Mouse (Mus musculus): ENCODE data around the gene Pnpla7. TPM values are rescaled to one million over a fixed set of nuclear protein-coding genes. Genes with fewer than 3 reads are reported as not detected.
A peak's percentile ranks its signal among the peaks of the same experiment; 100 is the strongest.

Pnpla7 gene
- polyA plus RNA-seq, 1 experiment from 2014 or later = 16.7 TPM

- Histone ChIP-seq H3K4me3 (ENCODE audit: low read depth, low read length) (no peak overlapping the region), H3K9me3 (ENCODE audit: control insufficient read depth) (no peaks in the 10 kb centered on the region), H3K27ac (ENCODE audit: low read depth, low read length) (no peak overlapping the region), H3K4me2 (replicated peaks; ENCODE audit: low read depth) (no peak overlapping the region), H3K36me3 (ENCODE audit: control insufficient read depth, insufficient read depth) (peaks cover 30% of the 10 kb centered on the region; the same call in 1 of the 2 replicates), H3K9ac (ENCODE audit: low read depth, low read length) (no peak overlapping the region), H3K4me1 (replicated peaks; ENCODE audit: control insufficient read depth, insufficient read depth, low read length) (no peaks in the 10 kb centered on the region), H3K27me3 (replicated peaks; ENCODE audit: control insufficient read depth, insufficient read depth, low read length) (no peaks in the 10 kb centered on the region)
- no peak for ATAC-seq
- WGBS = 92% methylated on average over 5 of the region's 5 CpGs
- TF ChIP-seq CTCF (IDR thresholded peaks at IDR 0.05; ENCODE audit: low read depth) = no peak
Observed at GRCm38 (mm10) chr2:25063523-25063922, 87.7 kb downstream of the Pnpla7 start.

GRCm38 (mm10) chr2:25064285-25064684, 88.5 kb downstream of the Pnpla7 start:
- no peak overlapping the region for H3K4me2 ChIP-seq (replicated peaks; ENCODE audit: low read depth)
- H3K27me3 ChIP-seq (replicated peaks; ENCODE audit: control insufficient read depth, insufficient read depth, low read length) = no peaks in the 10 kb centered on the region
- peaks cover 30% of the 10 kb centered on the region; the same call in 1 of the 2 replicates for H3K36me3 ChIP-seq (ENCODE audit: control insufficient read depth, insufficient read depth)
- H3K9me3 ChIP-seq (ENCODE audit: control insufficient read depth) = no peaks in the 10 kb centered on the region
- 88% methylated on average over 1 of the region's 1 CpGs for WGBS
- no peak for TF ChIP-seq CTCF (IDR thresholded peaks at IDR 0.05; ENCODE audit: low read depth)
- H3K4me1 ChIP-seq (replicated peaks; ENCODE audit: control insufficient read depth, insufficient read depth, low read length) = no peaks in the 10 kb centered on the region
- H3K4me3 ChIP-seq (ENCODE audit: low read depth, low read length) = no peak overlapping the region
- H3K9ac ChIP-seq (ENCODE audit: low read depth, low read length) = no peak overlapping the region
- H3K27ac ChIP-seq (ENCODE audit: low read depth, low read length) = no peak overlapping the region
- no peak for ATAC-seq

GRCm38 (mm10) chr2:25065537-25065936, 89.7 kb downstream of the Pnpla7 start:
- H3K4me2 ChIP-seq (replicated peaks; ENCODE audit: low read depth) = no peak overlapping the region
- H3K9me3 ChIP-seq (ENCODE audit: control insufficient read depth) = no peaks in the 10 kb centered on the region
- H3K27me3 ChIP-seq (replicated peaks; ENCODE audit: control insufficient read depth, insufficient read depth, low read length) = no peaks in the 10 kb centered on the region
- H3K36me3 ChIP-seq (ENCODE audit: control insufficient read depth, insufficient read depth) = peaks cover 19% of the 10 kb centered on the region; the same call in 1 of the 2 replicates
- H3K4me3 ChIP-seq (ENCODE audit: low read depth, low read length) = no peak overlapping the region
- H3K4me1 ChIP-seq (replicated peaks; ENCODE audit: control insufficient read depth, insufficient read depth, low read length) = no peaks in the 10 kb centered on the region
- no peak overlapping the region for H3K27ac ChIP-seq (ENCODE audit: low read depth, low read length)
- no peak overlapping the region for H3K9ac ChIP-seq (ENCODE audit: low read depth, low read length)
- TF ChIP-seq CTCF (IDR thresholded peaks at IDR 0.05; ENCODE audit: low read depth) = no peak
- no peak for ATAC-seq

GRCm38 (mm10) chr2:25066552-25066951, 90.7 kb downstream of the Pnpla7 start:
- ATAC-seq = no peak
- Histone ChIP-seq H3K27me3 (replicated peaks; ENCODE audit: control insufficient read depth, insufficient read depth, low read length) (no peaks in the 10 kb centered on the region), H3K36me3 (ENCODE audit: control insufficient read depth, insufficient read depth) (peaks cover 10% of the 10 kb centered on the region; the same call in 1 of the 2 replicates), H3K4me2 (replicated peaks; ENCODE audit: low read depth) (no peak overlapping the region), H3K4me3 (ENCODE audit: low read depth, low read length) (no peak overlapping the region), H3K9ac (ENCODE audit: low read depth, low read length) (no peak overlapping the region), H3K27ac (ENCODE audit: low read depth, low read length) (no peak overlapping the region), H3K4me1 (replicated peaks; ENCODE audit: control insufficient read depth, insufficient read depth, low read length) (no peaks in the 10 kb centered on the region), H3K9me3 (ENCODE audit: control insufficient read depth) (no peaks in the 10 kb centered on the region)
- TF ChIP-seq CTCF (IDR thresholded peaks at IDR 0.05; ENCODE audit: low read depth) = no peak
- 83% methylated on average over 4 of the region's 4 CpGs for WGBS

- Histone ChIP-seq H3K27ac (ENCODE audit: low read depth, low read length) (no peak overlapping the region), H3K4me2 (replicated peaks; ENCODE audit: low read depth) (no peak overlapping the region), H3K9ac (ENCODE audit: low read depth, low read length) (no peak overlapping the region), H3K27me3 (replicated peaks; ENCODE audit: control insufficient read depth, insufficient read depth, low read length) (no peaks in the 10 kb centered on the region), H3K36me3 (ENCODE audit: control insufficient read depth, insufficient read depth) (no peaks in the 10 kb centered on the region; the same call in 1 of the 2 replicates), H3K4me1 (replicated peaks; ENCODE audit: control insufficient read depth, insufficient read depth, low read length) (no peaks in the 10 kb centered on the region), H3K9me3 (ENCODE audit: control insufficient read depth) (no peaks in the 10 kb centered on the region), H3K4me3 (ENCODE audit: low read depth, low read length) (no peak overlapping the region)
- WGBS = 63% methylated on average over 4 of the region's 4 CpGs
- no peak for ATAC-seq
- no peak for TF ChIP-seq CTCF (IDR thresholded peaks at IDR 0.05; ENCODE audit: low read depth)
Observed at GRCm38 (mm10) chr2:25069537-25069936, 93.7 kb downstream of the Pnpla7 start.

- H3K4me1 ChIP-seq (replicated peaks; ENCODE audit: control insufficient read depth, insufficient read depth, low read length) = no peaks in the 10 kb centered on the region
- H3K36me3 ChIP-seq (ENCODE audit: control insufficient read depth, insufficient read depth) = no peaks in the 10 kb centered on the region; the same call in 1 of the 2 replicates
- no peak overlapping the region for H3K27ac ChIP-seq (ENCODE audit: low read depth, low read length)
- ATAC-seq = no peak
- no peak overlapping the region for H3K9ac ChIP-seq (ENCODE audit: low read depth, low read length)
- peak; percentile 54 for TF ChIP-seq CTCF (IDR thresholded peaks at IDR 0.05; ENCODE audit: low read depth)
- no peak overlapping the region for H3K4me3 ChIP-seq (ENCODE audit: low read depth, low read length)
- no peaks in the 10 kb centered on the region for H3K27me3 ChIP-seq (replicated peaks; ENCODE audit: control insufficient read depth, insufficient read depth, low read length)
- H3K4me2 ChIP-seq (replicated peaks; ENCODE audit: low read depth) = no peak overlapping the region
- WGBS = 89% methylated on average over 4 of the region's 4 CpGs
- H3K9me3 ChIP-seq (ENCODE audit: control insufficient read depth) = no peaks in the 10 kb centered on the region
Observed at GRCm38 (mm10) chr2:25072398-25072797, 96.6 kb downstream of the Pnpla7 start.

GRCm38 (mm10) chr2:25075506-25075905, 99.7 kb downstream of the Pnpla7 start:
- Histone ChIP-seq H3K27ac (ENCODE audit: low read depth, low read length) (no peak overlapping the region), H3K27me3 (replicated peaks; ENCODE audit: control insufficient read depth, insufficient read depth, low read length) (no peaks in the 10 kb centered on the region), H3K9ac (ENCODE audit: low read depth, low read length) (no peak overlapping the region), H3K36me3 (ENCODE audit: control insufficient read depth, insufficient read depth) (no peaks in the 10 kb centered on the region; the same call in 1 of the 2 replicates), H3K4me2 (replicated peaks; ENCODE audit: low read depth) (no peak overlapping the region), H3K4me3 (ENCODE audit: low read depth, low read length) (no peak overlapping the region), H3K9me3 (ENCODE audit: control insufficient read depth) (no peaks in the 10 kb centered on the region), H3K4me1 (replicated peaks; ENCODE audit: control insufficient read depth, insufficient read depth, low read length) (no peaks in the 10 kb centered on the region)
- no peak for ATAC-seq
- TF ChIP-seq CTCF (IDR thresholded peaks at IDR 0.05; ENCODE audit: low read depth) = no peak
- 52% methylated on average over 4 of the region's 4 CpGs for WGBS

All from intestine, postnatal 0 days (tissue).